ENCODE assay signal across 12 mouse cellular contexts in the genomic region with DNA sequence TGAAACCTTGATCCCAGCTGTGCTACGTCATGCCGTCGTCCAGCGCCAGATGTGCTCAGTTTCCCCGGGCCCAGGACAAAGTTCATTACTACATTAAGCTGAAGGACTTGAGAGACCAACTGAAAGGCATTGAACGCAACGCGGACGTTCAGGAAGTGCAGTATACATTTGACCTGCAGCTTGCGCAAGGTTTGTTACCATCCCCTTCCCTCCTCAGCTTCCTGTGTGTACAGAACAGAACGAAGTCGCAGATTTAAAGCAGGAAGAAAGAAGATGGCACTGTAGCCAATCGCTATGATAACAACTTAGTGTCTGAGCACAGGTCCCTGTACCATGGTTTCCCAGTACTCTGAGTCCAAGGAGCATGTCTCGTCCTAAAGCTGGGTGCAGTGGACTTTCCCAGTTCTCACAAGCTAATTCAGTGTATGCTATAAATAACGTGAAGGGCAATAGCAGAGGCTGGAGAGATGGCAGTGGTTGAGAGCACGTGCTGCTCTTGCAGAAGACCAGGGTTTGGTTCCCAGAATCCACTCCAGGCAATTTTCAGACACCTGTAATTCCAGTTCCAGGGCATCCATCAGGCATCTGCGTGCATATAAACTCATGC.
"Had no signal": no experiment of that assay in that cellular context is flagged by ENCODE, and none has a peak within 500 bp of the region (broad histone marks: within the 10 kb centered on the region; RNA-seq: fewer than 3 reads in every experiment).

No protein-coding gene starts in this region.

- H3K4me2 ChIP-seq: kidney, embryonic 15.5 days; limb, embryonic 15.5 days; lung, embryonic 14.5 days had no signal

- H3K9ac ChIP-seq: kidney, embryonic 15.5 days; limb, embryonic 15.5 days; liver, embryonic 14.5 days; lung, embryonic 14.5 days had no signal

- H3K9me3 ChIP-seq: kidney, embryonic 15.5 days; limb, embryonic 15.5 days; midbrain, embryonic 10.5 days had no signal

- DNase-seq: kidney, adult 2 months; kidney, postnatal 14 days; lung, embryonic 14.5 days; lung, postnatal 10 days; thymus, adult 18-20 months; thymus, postnatal 14 days had no signal

- H3K27me3 ChIP-seq: kidney, embryonic 15.5 days; limb, embryonic 15.5 days had no signal

- H3K4me3 ChIP-seq: kidney, embryonic 15.5 days; limb, embryonic 15.5 days; midbrain, embryonic 10.5 days had no signal

- ATAC-seq: intestine, embryonic 16.5 days; midbrain, embryonic 16.5 days had no signal

- H3K4me1 ChIP-seq: kidney, embryonic 15.5 days; limb, embryonic 15.5 days; midbrain, embryonic 10.5 days had no signal

- H3K27ac ChIP-seq: kidney, embryonic 15.5 days; limb, embryonic 15.5 days; liver, embryonic 14.5 days; midbrain, embryonic 10.5 days had no signal
